Mouse (Mus musculus) T-helper 17 cell (primary cell): ENCODE measurements at regions not wholly inside any gene's neighbourhood (a gene's known extent, or its start where the extent isn't known, plus 50 kb on each side); places are given as distances from the start of the nearest gene placed in this dataset.
"Not testable (repeated sequence)": the region's sequence is repeated elsewhere in the genome, so short reads cannot be mapped to it uniquely, and the experiment has no call there.

Experiments
- in situ Hi-C, 2 experiments: fragments of 300-600 bp; cut with MboI, MseI; formaldehyde crosslinking; loops; 1 replicate in 1 of 2; 2 replicates in 1 of 2; pipeline ENCODE4 v1.15.1; 2025; ENCODE audit warnings: high pct_unique_total_duplicates in 2 of 2

DNA sequence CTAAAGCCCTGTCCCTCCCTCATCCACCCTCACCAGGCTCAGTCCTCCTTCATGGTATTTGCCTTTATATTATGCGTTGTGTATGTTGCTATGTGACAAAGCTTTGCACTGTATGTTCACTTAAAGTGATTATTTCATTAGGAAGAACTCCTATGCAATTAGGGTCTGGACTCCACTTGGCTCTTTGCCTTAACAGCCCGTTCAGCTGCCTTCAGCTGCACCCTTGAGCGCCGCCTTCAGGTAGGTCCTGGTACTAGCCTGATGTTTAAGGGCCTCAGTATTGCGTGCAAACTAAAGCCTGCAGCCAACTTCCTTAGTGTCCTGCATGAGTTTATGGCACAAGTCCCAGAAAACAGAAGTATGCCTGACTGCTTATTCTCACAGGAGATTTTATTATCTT is 101.9 kb upstream of the Rasgrp1 start:
- in situ Hi-C loops: loop anchor here (5.0 to 25.0 kb wide), 6 partner anchors 102 to 1832 kb away; partner anchors contain the start of genes Rasgrp1 (in 2 of the 2) and Spred1 (in 1 of the 2)

DNA sequence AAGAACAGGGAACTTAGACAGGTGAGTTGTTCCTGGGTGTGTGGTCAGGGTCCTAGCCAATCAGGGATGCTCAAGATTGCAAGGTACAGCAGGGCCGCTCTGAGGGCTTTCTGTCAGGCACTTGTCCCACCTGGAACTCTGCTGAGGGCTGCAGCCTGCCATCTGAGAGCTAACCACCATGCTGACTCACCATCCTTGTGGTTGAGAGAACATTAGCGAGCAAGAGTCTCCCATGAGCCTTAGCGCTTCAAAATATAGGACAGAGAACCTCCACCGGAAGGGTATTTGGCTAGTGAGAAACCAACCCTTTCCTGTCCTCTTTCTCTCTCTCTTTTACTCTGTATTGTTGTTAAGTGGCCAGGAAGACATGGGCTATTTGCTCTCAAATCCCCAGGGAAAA is 104.1 kb upstream of the Rasgrp1 start:
- in situ Hi-C loops: loop anchor here (5.0 to 25.0 kb wide), 5 partner anchors 105 to 1835 kb away; partner anchors contain the start of genes Rasgrp1 (in 1 of the 2) and Spred1 (in 1 of the 2)

DNA sequence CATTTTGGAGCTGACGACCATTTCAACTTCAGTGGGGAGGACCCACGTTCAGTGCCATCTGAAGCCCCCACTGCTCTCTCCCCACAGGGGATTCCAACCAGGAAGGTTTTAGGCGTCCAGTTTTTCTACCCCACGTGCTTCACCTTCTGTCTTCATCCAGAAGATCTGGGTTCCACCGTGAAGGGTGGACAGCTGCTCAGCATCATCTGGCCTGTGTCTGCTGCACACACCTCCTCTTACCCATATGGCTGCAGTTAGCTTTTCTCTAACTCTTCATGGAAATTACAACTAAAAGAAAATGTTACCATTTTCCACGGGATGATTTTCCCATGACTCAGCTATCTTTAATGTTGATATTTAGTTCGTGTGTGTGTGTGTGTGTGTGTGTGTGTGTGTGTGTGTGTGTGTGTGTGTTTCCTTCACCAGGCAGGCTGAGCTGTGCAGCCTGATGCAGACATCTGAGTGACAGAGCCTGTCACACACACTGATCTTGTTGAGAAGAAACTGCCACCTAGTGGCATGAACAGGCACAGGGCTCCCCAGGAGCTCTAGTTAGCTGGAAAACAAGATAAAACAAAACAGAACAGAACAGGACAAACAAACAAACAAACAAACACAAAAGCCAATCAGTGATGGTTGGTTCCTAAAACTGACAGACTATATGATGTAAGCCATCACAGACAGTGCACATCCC is 107.5 kb upstream of the Rasgrp1 start:
- in situ Hi-C loops: loop anchor here in 1 of 2 experiments (5.0 kb wide), 1 partner anchor 558 kb away; no protein-coding TSS in a partner anchor

DNA sequence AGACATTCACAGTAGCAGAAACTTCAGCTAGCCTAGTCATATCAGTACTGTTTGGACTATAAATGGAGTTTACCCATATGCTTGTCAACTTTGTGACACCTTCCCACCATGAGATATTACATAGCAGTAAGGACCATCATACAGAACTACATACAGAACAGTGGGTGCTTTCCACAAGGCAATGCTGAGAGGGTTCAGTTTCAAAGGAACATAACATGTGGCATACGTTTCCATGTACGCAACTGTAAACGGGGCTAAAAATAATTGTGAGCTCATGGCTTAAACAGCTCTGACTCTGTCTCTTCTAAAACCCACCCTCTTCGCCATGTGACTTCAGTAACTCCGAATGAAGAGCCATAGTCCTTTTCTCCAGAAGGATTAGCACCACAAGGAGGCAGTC is 109.0 kb upstream of the Rasgrp1 start:
- in situ Hi-C loops: loop anchor here in 1 of 2 experiments (5.0 kb wide), 1 partner anchor 560 kb away; no protein-coding TSS in a partner anchor

DNA sequence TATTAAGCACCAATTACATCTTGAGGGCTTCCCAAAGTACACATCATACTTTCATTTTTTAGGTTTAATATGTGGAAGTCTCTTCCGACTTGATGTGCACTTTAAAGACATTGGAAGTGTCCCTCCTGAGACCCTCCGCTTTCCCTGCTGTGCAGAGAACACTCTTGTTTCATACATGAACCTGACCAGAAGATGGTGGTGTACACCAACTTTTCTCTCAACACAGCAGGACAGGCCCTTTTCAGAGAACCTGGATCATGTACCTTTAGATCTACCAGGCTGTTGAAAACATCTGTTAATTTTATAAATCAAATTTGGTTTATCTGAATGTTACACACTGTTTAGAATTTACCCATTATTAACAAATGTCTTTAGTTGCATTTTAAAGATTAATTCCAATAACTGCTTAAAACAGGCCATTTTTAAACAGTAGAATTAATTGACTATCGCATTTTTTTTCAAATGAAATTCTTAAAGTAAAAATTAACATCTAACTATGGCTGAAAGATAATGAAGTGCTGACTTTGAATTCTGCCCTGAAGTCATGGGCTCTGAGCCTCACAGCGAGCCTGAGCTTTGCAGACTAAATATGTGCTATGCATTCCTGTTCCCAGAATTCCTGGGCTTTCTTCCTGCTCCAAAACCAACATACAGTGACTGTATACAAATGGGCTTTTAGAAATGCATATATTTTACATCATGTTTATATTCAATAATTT is 112.4 kb upstream of the Rasgrp1 start:
- in situ Hi-C loops: no loop called here

DNA sequence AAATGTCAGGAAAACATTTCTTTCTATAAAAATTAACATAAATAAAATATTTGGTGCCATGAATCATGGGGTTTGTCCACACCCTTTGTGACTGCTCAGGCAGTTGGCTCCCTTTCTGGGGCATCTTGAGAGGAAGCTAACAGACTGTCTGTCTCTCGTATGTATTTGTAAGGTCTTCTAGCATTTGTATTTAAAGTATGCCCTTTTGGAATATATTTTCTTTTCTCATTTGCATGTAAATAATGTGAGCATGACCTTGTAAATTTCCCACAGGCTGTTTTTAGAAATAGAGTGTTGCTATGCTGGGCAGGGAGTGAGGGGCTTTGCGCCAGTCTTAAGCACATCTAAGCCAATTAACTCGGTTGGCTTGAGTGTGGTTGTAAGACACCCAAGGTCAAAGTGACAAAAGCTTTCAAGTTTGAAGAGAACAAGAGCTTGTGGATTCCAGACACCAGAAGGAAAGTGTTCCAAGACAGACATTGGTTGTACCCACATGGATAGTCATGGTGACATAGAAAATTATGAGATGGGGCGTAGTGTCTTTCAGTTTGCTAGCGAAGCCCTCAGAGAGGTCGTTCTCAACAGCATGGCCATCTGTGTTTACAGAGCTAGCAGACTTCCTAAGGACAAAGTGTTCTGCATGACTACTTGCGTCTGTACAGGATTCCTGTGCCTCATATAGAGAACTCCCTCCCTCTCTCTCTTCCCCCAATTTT is 113.1 kb upstream of the Rasgrp1 start:
- in situ Hi-C loops: no loop called here

DNA sequence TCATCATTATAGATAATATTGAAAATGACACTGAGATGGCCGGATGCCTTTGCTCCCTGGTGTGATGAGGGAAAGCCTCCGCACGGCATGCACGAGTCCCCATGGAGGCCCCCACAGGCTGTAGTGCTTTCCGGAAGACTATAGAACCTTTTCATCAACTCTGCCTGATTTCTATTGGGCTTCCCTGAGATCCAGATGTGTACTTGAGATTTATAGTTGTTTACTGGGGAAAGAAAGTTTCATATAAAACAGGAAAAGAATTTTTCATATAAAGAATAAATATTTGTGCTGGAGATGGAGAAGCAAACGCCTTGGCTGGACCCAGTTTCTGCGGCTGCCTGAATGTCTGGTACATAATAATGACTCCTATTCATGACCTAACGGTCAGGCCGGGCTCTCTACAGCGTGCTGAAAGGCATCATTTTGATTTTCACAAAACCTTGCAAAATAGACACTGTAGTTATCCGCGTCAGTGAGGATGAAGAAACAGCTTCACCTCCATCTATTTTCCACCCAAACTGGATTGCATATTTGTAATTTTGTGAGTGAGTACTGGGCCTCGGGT is 113.7 kb upstream of the Rasgrp1 start:
- in situ Hi-C loops: no loop called here

DNA sequence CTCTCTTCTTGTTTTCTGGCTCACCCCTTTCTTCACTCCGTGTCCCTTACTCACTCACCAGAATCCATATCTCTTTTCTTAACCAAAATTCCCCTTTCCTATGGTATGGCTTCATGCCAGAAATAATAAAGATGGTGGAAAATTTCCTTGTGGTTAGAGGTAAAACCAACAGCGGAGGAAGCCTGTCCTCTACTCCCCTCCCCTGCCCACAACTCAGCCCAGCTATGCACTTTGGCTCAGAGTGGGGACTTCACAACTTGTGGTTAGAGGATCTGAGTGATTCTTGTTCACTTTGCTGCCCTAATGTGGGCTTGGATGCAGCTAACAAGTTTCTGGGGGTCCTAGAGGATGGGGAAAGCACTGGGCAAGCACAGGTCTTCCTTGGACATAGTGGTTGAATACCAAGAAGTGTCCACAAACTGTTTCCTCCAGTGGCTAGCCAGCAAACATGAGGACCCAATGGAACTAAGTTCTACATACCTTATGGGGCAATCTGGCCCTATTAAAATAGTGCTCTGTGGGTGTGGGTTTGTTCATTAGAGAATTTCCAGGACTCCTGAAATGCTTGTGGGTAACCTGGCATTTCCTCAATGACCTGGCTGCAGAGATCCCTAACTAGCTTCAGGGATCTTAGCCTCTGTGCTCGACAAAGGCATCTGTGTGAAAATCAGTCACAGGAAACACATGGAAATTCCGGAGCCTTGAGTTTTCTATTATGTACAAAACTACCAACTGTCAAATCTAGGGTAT is 118.9 kb upstream of the Rasgrp1 start:
- in situ Hi-C loops: no loop called here

DNA sequence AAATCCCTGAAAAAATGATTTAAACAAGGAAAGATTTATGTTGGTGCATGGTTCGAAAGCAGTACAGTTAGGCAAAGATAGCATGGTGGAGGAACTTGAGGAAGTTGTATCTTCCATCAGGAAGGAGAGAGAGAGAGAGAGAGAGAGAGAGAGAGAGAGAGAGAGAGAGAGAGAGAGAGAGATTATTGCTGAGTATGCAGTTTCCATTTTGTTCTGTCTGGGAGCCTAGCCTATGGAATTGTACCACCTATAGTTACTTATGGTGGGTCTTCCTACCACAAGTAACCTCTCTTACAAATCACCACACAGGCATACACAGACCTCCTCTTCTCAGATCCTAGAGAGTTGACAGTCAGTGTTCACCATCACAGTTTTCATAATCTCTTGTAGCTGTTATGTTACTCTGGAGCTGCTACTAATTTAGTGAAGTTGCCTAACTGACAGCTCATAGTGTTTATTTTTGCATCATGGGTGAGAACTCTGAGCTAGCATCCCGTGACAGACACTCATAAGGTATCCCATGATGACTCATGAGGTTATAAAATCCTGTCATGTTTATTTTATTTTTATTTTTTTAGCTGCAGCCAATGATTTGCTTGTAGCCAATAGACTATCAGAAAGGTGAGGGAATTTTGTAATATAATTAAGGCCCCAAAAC is 132.2 kb upstream of the Rasgrp1 start:
- in situ Hi-C loops: no loop called here

DNA sequence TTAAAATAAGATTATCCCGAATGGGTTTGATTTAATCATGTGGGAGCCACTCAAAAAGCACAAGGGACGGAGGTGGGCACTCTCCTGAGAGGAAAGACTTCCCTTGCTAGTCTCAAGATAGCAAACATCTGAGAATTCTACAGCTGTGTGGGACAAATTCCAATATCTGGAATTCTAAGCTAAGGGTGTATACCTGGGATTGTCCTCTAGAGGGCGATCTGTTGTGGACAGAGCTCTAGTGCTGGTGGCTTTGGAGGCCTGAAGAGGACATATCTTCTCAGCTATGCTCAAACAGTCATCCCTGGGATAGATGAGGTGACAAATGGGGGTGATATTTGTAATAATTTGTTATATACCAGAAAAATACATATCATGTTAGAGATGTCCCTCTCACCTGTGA is 132.8 kb upstream of the Rasgrp1 start:
- in situ Hi-C loops: no loop called here

DNA sequence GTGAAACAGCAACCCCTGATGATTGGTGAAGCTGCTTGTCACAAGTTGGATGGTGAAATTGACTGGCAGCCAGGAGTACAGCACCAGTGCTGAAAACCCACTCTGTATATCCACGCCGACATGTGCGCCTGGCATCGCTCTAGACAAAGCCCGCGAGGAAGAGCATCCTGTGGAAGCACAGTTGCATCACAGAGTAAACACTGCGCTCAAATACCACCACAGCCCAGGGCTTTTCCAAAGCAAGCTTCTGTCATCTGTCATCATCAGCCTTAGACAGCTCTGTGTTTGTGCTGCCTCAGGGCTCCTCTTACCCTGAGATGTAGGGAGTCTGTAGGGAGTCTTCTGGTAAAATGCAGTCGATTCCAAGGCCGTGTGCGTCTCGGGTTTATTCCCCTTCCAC is 134.7 kb upstream of the Rasgrp1 start:
- in situ Hi-C loops: not testable (repeated sequence)

DNA sequence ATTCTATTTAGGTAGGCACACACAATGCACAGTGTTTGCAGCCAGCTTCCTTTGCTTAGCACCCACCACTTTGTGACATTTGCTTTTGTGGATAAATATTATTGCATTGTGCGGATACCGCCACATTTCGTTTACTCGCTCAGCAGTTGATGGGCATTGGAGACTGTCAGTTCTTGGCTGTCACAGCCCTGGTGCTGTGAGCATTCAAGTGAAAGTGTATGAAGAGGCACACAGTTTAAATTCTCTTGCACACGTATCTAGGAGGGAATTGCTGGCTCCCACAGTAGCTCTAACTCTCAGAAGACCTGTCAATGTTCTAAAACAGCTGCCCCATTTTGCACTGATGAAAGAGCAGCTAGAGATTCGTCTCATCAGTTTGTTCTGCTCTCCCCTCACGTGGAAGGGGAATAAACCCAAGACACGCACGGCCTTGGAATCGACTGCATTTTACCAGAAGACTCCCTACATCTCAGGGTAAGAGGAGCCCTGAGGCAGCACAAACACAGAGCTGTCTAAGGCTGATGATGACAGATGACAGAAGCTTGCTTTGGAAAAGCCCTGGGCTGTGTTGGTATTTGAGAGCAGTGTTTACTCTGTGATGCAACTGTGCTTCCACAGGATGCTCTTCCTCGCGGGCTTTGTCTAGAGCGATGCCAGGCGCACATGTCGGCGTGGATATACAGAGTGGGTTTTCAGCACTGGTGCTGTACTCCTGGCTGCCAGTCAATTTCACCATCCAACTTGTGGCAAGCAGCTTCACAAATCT is 136.6 kb upstream of the Rasgrp1 start:
- in situ Hi-C loops: not testable (repeated sequence)

DNA sequence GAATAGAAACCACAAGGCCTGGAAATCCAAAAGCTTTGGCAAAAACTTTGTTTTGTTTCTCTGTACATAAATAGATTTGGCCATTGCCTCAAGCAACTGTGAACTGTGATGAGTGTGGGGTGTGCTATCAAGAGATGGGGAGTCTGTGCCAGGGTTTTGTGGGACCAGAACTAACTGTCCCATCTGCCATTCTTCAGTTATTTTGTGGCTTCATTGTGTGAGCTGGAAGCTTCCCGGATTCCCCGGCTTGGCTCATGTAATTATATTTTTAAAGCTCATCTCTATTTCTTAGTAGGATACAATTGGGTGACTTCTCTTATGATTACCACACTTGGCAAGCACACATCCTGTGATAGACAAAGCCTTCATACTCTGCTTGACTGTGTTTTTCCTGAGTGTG is 143.6 kb upstream of the Rasgrp1 start:
- in situ Hi-C loops: no loop called here

DNA sequence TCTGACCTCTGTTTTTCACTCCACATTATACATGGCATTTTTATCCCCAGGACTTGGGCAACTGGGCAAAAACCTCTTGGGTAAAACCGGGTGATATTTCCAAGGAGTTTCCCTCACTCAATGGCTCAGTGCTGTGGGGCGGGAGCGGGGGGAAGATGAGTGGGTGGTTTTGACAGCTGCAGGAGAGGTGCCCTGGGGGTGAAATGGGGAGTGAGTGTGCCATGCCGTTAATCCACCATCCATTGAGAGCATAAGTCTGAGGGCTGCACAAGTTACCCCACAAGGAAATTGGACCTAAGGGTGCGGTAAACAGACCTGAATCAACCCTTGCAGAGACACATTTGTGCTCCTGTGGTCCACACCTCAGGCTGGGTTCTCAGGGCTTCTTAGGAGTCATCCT is 155.8 kb upstream of the Rasgrp1 start:
- in situ Hi-C loops: no loop called here

DNA sequence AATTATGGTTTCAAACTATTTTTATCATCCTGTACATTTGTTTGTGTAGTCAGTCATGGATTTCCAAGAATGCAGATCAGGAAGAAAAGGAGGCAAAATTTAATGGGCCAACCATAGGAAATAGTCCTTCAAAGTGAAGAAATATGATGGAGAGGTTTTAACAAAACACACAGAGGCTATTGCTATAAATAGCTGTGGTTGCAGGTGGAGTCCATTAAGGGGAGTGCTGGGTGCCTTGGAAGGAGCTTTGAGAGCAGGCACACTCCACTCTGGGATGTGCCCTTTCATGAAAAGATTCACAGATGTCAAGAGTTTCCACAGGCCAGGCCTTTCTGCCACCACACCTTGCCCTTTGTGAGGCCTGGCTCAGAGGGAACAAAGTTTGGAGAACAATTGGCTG is 159.8 kb upstream of the Rasgrp1 start:
- in situ Hi-C loops: no loop called here

DNA sequence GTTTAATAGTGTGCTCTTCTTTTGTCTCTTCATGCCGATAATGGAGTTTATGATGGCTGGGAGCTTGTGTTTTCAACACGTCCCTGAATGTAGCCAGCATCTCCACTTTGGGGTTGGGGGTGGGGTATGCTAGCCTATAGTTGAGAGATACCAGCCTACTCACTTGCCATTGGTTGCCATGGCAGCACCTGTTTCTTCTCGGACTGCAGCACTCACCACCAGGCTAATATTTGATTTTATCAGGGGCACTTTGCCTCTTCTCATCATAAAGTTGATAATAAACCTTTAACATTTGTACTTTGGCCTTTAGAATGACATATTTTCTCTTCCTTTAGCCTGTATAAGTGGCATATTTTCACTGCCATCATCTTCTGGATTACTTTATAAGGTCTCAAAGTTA is 168.9 kb upstream of the Rasgrp1 start:
- in situ Hi-C loops: no loop called here

DNA sequence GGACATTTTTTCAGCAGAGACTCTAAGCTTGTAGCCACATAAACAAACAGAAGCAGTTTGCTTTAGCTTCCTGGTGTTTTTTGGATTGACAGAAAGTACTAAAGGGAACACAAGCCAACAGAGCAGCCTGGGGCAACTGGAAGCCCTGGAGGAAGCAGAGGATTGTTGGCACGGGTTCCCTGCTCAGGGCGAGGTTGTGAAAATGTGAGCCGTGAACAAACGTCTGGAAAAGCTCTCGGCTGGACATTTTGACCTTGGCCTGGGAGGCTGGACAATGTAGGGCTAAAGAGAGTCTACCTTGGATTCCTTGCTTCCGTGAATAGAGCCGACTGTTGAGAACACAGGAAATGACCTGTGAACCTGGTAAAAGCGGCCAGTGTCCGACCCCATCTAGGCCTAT is 169.8 kb upstream of the Rasgrp1 start:
- in situ Hi-C loops: no loop called here

DNA sequence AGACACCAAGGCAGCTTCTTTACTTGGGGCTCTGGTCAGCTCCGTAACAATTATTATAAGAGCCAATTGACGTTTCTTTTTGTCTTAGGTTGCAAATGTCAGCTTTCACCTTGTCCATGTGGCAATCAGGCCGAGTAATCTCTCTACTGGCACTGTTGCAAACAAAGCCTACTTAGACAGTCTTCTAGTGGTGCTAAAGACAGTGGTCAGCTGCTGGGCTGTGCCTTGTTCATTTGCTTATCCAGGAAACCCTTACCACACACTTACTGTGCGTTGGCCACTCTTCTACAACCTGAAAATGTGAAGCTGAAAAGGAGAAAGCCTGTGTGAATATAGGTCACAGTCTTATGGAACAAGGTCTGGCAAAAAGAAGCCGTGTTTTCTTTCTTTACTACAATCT is 181.6 kb upstream of the Rasgrp1 start:
- in situ Hi-C loops: no loop called here

DNA sequence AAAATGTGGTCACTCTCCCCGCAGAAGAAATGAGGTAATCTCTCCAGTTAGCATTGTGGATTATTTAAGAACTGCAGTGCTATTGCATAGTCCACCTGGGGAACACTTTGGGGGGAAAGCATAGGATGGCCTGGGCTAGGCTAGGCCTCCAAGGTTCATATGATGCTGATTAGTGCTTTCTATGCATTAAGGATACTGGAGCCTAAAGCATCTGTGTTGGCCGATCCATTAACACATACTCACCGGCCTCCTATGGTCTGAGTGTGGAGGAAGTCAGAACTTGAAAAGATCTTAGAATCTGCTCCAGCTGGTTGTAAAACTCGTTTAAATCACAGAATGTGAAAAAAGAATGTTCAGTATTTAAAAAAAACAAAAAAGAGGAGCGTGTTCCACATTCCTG is 196.1 kb upstream of the Rasgrp1 start:
- in situ Hi-C loops: loop anchor here in 1 of 2 experiments (25.0 kb wide), 1 partner anchor 573 kb away; the partner anchor contains the start of gene Thbs1

DNA sequence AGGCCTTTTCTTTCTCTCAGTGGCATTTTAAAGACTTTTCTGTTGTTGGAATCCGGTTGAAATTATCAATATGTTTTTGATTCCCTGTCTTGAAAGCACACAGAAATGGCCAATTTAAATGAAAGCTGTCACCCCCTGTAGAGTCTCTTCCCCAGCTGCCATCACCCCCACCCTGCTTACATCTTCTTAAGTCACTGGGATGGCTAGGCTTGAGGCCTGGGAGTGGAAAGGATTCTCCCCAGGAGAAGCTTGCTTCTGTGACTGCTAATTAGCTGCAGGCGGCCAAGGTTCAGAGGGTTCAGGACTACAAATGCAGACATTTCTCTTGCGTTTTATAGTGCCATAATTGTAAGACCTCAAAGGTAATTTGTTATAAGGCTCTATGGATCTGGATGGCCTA is 196.5 kb upstream of the Rasgrp1 start:
- in situ Hi-C loops: loop anchor here in 1 of 2 experiments (25.0 kb wide), 1 partner anchor 573 kb away; the partner anchor contains the start of gene Thbs1
